Mouse (Mus musculus): ENCODE measurements at regions not wholly inside any gene's neighbourhood (a gene's known extent, or its start where the extent isn't known, plus 50 kb on each side); places are given as distances from the start of the nearest gene placed in this dataset.

- DNase-seq (ENCODE audit: low read depth, low spot score) = no peak
Measured at GRCm38 (mm10) chr14:61694796-61695195, 87.5 kb downstream of the Kcnrg start.

DNA sequence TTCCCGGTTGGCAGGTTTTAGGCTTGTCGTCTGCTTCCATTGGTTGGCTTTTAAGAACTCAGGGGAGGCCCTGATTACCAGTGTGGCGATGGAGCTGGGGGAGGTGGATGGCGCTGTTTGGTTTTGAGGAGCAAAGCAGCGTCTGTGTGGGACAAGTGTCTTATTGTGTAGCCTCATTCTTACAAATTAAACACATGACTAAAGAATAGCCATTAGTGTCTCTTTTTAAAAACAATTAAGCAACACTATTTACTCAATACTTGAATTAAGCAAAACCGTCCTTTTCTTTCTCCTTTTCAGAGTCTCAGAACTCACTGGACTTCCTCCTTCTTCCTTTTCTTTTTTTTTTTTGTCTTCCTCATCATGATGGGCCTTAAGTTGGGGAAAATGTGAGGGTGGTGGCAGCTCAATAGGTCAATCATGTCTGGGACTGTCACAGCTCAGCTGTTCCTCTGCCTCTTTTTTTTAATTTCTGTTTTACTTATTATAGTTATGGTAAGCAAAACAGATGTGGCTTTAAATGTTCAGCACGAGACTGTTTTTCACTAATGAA, 89.1 kb downstream of the Kcnrg start:
- DNase-seq (ENCODE audit: low read depth, low spot score) = no peak

DNA sequence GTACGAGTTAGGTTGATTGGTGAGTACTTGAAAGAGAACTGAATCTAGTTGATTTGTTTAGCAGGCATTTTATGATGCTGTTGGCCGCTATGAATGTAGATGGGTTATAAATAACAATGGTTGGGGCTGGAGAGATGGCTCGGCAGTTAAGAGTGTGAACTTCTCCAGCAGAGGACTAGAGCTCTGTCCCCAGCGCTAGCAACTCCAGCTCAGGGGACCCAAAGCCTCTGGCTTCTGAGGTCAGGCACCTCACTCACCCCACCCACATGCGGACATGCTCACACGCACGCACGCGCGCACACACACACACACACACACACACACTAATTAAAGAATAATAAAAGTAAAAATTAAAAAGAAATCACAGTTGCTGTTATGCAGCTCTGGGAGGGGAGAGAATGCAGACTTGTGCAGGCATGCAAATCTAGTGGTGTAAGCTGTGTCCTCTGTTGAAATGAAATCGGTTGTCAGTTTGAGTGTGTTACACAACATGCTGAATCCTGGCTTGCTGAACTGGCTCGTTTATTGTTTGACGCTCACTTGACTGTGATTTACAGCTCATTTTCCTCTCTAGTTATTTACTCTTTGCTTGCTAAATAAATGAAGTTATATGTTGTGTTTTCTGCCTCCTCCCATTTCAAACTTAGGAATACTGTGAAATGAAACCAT, 89.8 kb downstream of the Kcnrg start:
- DNase-seq (ENCODE audit: low read depth, low spot score) = no peak

DNA sequence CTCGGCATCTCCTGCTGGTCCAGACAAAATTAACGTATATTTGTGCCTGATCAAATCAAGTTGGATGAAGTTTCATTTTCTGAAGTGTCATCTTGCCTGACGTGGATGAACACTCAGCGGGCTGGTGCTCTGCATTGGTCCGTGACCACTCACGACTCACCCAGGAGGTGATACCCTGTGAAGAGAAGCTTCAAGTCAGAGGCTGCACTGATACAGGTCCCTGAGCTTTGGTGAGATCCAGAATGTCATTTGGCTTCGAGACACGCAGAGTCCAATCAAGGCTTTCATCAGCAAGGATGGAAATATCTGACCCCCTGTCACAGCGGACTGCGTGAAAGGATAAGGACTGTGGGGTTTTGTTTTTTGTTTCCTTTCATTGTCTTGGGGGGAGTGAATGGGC, 90.4 kb downstream of the Kcnrg start:
- DNase-seq (ENCODE audit: low read depth, low spot score) = no peak

- peak; percentile 38 for DNase-seq (ENCODE audit: low read depth, low spot score)
Measured at GRCm38 (mm10) chr14:61698358-61699055, 91.2 kb downstream of the Kcnrg start.

- no peak for DNase-seq (ENCODE audit: low read depth, low spot score)
Measured at GRCm38 (mm10) chr14:61699638-61700037, 92.4 kb downstream of the Kcnrg start.

DNA sequence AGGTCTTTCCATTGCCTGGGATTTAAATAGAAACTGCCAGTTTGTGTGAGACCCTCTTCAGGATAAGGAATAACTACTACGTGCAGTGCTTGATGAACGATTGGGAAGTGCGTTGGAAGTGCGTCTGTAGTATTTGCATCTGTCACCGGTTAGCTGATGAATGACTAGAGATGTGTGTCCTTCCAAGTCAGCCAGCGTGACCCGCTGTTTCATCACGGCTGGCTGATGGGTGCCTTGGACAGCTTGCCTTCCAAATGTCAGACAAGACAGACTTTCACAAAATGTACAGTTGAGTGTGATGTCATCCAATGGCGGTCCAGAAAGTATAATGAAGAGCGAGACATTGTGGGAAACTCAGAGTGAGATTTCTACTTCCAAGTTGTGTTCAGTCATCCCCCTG, 93.9 kb downstream of the Kcnrg start:
- no peak for DNase-seq (ENCODE audit: low read depth, low spot score)

- no peak for DNase-seq (ENCODE audit: low read depth, low spot score)
Measured at GRCm38 (mm10) chr14:61703916-61704315, 96.7 kb downstream of the Kcnrg start.

- DNase-seq (ENCODE audit: low read depth, low spot score) = no peak
Measured at GRCm38 (mm10) chr14:61706984-61707383, 99.7 kb downstream of the Kcnrg start.

DNA sequence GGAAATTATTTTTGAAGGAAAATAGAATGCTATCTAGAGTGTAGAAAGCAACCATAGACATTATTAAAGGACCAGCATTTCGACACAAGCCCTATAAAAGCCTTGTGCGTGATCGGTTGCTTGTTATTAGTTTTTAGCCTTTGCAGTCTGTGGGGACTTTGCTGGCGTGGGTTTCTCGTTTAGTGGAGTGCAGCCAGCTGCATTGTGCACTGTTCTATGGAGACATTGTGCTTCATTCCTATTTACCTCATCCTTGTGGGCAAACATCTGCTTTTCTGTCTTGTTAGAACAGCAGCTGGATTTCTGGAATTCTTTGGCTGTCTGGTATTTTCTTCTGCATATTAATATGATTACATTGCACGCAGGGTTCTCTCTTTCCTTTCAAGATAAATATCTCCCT, 101.1 kb downstream of the Kcnrg start:
- no peak for DNase-seq (ENCODE audit: low read depth, low spot score)

DNA sequence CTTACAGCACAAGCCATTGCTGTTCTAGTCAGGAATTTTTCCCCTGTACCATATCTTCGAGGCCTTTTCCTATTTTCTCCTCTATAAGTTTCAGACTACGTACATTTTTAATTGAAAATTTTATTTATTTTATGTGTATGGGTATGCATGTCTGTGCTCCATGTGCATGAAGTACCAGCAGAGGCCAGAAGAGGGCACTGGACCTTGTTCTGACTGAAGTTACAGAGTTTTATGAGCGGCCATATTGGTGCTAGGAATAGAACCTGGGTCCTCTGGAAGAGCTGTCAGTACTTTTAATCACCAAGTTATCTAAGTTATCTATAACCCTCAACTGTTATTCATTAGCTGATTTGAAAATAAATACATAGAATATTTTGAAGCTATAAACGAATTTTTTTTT, 108.5 kb downstream of the Kcnrg start:
- DNase-seq (ENCODE audit: low read depth, low spot score) = peak; percentile 57

DNA sequence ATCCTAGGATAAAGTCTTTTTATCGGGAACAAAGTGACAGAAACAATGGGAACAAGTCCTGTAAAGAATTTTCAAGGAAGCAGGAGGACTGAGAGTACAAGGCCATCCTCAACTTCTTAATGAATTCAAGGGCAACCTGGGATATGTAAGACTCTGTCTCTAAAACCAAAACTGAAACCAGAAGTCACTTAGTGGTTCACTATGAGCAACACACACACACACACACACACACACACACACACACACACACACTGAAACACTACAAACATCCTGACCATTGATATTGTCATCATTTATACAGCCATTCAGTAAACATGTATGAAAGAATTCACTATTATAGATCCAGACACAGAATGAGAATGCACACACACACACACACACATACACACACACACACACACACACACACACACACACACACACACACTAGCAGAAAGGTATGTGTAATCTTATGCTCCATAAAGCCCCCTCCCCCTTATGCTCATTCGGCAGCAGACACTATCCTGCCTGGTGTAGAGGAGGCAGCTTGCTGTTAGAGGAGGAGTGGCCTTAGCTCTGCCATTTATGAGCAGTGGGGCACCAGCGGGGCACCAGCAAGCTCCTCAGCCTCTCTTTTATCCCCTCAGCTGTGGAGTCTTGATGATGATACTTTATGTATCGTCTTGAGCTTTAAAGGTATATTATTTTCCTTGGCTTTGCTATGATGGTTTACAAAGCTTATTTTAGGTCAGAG, 111.3 kb downstream of the Kcnrg start:
- peak; percentile 37 for DNase-seq (ENCODE audit: low read depth, low spot score)

GRCm38 (mm10) chr14:61721302-61721701, 114.0 kb downstream of the Kcnrg start:
- no peak for DNase-seq (ENCODE audit: low read depth, low spot score)

- DNase-seq (ENCODE audit: low read depth, low spot score) = no peak
Measured at GRCm38 (mm10) chr14:61724942-61725341, 117.7 kb downstream of the Kcnrg start.

GRCm38 (mm10) chr14:61728562-61728961, 121.3 kb downstream of the Kcnrg start:
- no peak for DNase-seq (ENCODE audit: low read depth, low spot score)

GRCm38 (mm10) chr14:61735541-61735940, 128.3 kb downstream of the Kcnrg start:
- no peak for DNase-seq (ENCODE audit: low read depth, low spot score)

GRCm38 (mm10) chr14:61736384-61737322, 129.4 kb downstream of the Kcnrg start:
- peak; percentile 67 for DNase-seq (ENCODE audit: low read depth, low spot score)

DNA sequence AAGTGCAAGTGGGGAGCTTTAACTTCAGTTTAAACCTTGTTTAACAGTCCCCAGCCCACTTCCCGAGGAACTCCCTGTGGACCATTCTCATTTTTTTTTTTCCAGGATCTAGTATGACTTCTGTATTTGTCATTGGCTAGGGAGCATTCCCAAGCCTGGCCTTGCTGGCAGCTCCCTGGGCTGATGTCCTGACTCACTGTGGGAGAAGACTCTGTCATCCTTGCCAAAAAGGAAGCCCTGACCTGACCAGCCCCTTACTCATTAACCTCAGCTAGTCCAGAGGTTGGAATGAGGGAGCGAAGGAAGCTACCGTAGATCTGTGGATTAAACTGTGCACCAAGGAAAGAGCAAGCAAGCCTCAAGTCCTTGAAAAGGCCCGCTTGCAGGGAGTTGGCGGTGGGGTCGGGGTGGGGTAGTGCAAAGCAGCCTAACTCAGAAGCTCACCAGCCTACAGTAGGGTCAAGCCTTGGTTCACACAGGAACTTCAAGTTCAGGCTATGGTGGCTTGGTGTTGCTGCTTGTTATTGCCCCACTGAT, 130.3 kb downstream of the Kcnrg start:
- DNase-seq (ENCODE audit: low read depth, low spot score) = peak; percentile 8

DNA sequence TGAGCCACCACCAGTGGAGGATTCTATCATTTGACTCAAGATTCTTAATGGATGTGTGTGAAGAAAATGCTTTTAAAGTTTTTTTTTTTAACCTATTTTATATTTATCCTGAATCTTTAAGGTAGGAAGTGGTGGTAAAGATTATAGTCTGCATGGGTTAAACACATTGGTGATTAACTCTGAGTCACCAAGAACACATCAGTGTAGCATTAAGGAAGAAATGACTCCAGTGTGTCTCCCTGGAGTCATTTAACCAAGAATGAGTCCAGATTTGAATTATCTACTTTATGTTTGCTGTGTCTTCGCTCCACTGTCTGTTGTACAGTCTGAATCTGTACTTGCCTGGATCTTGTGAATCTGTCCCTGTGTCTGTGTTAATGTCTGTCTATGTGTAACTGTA, 132.2 kb downstream of the Kcnrg start:
- DNase-seq (ENCODE audit: low read depth, low spot score) = no peak

DNA sequence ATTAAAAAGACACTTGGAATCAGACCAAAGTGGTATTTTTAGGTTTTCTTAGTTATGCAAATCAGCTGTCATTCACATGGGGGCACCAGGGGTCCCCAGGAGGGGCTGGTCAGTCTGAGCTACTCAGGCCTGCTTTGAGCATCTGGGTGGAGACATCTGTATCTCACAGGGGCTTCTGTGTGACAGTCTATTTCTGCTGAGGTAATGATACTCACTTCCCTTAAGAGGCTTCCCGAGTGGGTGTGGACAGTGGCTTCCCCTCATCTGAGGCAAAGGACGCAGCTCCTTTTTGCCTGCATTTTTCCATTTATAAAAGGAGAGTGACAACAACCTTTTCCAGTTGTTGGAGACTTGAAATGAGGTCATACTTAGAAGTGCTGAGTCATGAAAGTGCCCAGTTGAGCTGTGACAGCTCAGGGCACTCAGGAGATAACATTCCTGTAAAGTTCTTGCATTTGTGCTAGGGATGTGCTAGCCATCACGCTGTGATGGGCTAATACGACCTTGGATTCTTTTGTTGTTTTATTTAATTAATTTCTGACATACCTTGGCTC, 136.7 kb downstream of the Kcnrg start:
- no peak for DNase-seq (ENCODE audit: low read depth, low spot score)

GRCm38 (mm10) chr14:61753421-61753820, 146.2 kb downstream of the Kcnrg start:
- DNase-seq (ENCODE audit: low read depth, low spot score) = no peak
